Mouse (Mus musculus): Measurements from ENCODE around the gene Kcnc3. TPM values are rescaled to one million over a fixed set of nuclear protein-coding genes. Genes with fewer than 3 reads are reported as not detected.

Kcnc3 gene
- polyA plus RNA-seq, 1 experiment from 2014 or later, result 4.0 TPM

DNA sequence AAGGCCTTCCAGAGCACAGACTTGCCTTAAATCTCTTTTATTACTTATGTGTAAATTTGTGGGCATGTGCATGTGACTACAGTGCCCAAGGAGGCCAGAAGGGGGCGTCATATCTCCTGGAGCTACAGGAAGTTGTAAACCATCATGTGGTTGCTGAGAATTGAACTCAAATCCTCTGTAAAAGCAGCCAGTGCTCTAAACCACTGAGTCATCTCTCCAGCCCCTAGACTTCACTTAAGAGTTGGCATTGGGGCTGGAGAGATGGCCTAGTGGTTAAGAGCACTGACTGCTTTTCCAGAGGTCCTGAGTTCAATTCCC lies 35.6 kb downstream of the Kcnc3 start:
- Histone ChIP-seq H3K9ac (replicated peaks; ENCODE audit: low read depth, low read length) (no peak overlapping the region), H3K9me3 (ENCODE audit: control insufficient read depth, low read length) (no peaks in the 10 kb centered on the region), H3K36me3 (ENCODE audit: control insufficient read depth, insufficient read depth) (no peaks in the 10 kb centered on the region), H3K27me3 (replicated peaks; ENCODE audit: control insufficient read depth, insufficient read depth, low read length) (no peaks in the 10 kb centered on the region), H3K4me3 (replicated peaks; ENCODE audit: low read length) (no peak overlapping the region), H3K4me1 (replicated peaks; ENCODE audit: control insufficient read depth, insufficient read depth, low read length) (no peaks in the 10 kb centered on the region), H3K4me2 (ENCODE audit: low read length) (no peak overlapping the region), H3K27ac (ENCODE audit: low read length) (no peak overlapping the region)
- ATAC-seq, result no peak
- 70% methylated on average over 1 of the region's 1 CpGs for WGBS

DNA sequence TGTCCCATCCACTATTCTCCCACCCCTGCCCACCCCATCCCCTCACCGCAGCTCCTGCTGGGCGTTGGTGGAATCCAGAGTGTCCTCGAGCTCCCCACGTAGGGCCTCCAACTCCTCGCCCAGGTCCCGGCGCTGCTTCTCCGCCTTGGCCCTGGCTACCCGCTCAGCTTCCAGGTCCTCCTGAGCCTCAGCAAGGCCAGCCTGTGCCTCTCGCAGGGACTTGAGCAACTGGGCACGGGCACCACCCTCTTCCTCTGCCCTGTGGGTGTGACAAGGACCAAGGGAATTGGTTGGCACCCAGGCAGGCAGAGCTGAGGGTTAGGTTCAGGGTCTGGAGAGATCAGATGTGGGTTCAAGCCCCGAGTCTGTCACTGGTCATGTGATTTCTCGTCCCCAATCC lies 36.5 kb downstream of the Kcnc3 start:
- H3K9me3 ChIP-seq (ENCODE audit: control insufficient read depth, low read length), result no peaks in the 10 kb centered on the region
- WGBS, result 81% methylated on average over 13 of the region's 13 CpGs
- ATAC-seq, result no peak

DNA sequence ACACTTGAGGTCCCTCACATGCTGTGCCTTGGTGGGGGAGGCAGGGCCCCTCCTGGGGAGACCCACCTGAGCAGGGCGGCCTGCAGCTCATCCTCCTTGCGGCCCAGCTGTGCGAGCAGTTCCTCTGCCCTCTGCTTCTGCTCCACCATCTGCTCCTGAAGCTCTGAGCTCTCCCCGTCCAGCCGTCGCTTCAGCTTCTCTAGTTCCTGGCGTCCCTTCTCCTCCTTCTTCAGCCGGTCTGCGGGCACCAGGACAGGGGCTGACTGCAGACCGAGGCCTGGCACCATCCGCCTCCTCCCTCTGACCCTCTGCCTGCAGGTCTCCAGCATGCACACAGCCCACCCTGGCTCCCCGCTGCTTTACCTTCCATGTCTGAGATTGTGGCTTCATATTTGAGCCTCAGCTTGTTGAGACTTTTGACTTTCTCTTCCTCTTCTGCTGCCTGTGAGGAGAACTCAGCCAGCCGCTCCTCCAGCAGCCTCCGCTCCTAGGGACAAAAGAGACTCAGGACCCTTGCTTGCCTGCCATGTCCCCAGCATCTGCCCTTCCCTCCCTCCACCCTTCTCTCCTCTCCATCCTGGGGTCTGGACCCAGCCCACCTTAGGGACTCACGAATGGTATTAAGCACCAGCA lies 38.1 kb downstream of the Kcnc3 start:
- H3K9ac ChIP-seq (replicated peaks; ENCODE audit: low read depth, low read length), result no peak overlapping the region
- no peak overlapping the region for H3K4me3 ChIP-seq (replicated peaks; ENCODE audit: low read length)
- no peaks in the 10 kb centered on the region for H3K9me3 ChIP-seq (ENCODE audit: control insufficient read depth, low read length)
- H3K4me2 ChIP-seq (ENCODE audit: low read length), result no peak overlapping the region
- no peaks in the 10 kb centered on the region for H3K4me1 ChIP-seq (replicated peaks; ENCODE audit: control insufficient read depth, insufficient read depth, low read length)
- WGBS, result 80% methylated on average over 15 of the region's 15 CpGs
- H3K27ac ChIP-seq (ENCODE audit: low read length), result no peak overlapping the region
- H3K36me3 ChIP-seq (ENCODE audit: control insufficient read depth, insufficient read depth), result no peaks in the 10 kb centered on the region
- ATAC-seq, result no peak
- H3K27me3 ChIP-seq (replicated peaks; ENCODE audit: control insufficient read depth, insufficient read depth, low read length), result no peaks in the 10 kb centered on the region

More for the DNA sequence above, 36.5 kb downstream of the Kcnc3 start:
- Histone ChIP-seq H3K9ac (replicated peaks; ENCODE audit: low read depth, low read length) (no peak overlapping the region), H3K4me3 (replicated peaks; ENCODE audit: low read length) (no peak overlapping the region), H3K27ac (ENCODE audit: low read length) (no peak overlapping the region), H3K4me1 (replicated peaks; ENCODE audit: control insufficient read depth, insufficient read depth, low read length) (no peaks in the 10 kb centered on the region), H3K4me2 (ENCODE audit: low read length) (no peak overlapping the region), H3K36me3 (ENCODE audit: control insufficient read depth, insufficient read depth) (no peaks in the 10 kb centered on the region), H3K27me3 (replicated peaks; ENCODE audit: control insufficient read depth, insufficient read depth, low read length) (no peaks in the 10 kb centered on the region)

DNA sequence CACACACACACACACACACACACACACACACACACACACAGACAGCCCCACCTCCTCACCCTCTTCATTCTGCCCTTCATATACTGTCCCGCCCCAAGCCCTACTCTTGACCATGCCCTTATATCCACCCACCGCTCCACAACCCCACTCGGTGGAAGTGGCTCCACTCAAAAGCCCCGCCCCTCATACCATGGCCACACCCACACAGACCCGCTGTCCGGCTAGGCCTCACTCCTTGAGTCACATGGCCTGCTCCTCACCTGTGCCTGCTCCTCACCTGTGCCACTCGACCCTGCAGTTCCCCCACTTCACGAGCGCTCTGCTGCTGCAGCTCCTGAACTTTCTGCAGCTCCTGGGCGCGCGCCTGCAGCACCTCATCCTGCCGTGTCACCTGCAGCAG lies 40.0 kb downstream of the Kcnc3 start:
- Histone ChIP-seq H3K27me3 (replicated peaks; ENCODE audit: control insufficient read depth, insufficient read depth, low read length) (no peaks in the 10 kb centered on the region), H3K9me3 (ENCODE audit: control insufficient read depth, low read length) (no peaks in the 10 kb centered on the region), H3K27ac (ENCODE audit: low read length) (no peak overlapping the region), H3K4me1 (replicated peaks; ENCODE audit: control insufficient read depth, insufficient read depth, low read length) (no peaks in the 10 kb centered on the region), H3K9ac (replicated peaks; ENCODE audit: low read depth, low read length) (no peak overlapping the region), H3K4me3 (replicated peaks; ENCODE audit: low read length) (no peak overlapping the region), H3K4me2 (ENCODE audit: low read length) (no peak overlapping the region), H3K36me3 (ENCODE audit: control insufficient read depth, insufficient read depth) (no peaks in the 10 kb centered on the region)
- ATAC-seq, result no peak
- WGBS, result 87% methylated on average over 13 of the region's 13 CpGs

DNA sequence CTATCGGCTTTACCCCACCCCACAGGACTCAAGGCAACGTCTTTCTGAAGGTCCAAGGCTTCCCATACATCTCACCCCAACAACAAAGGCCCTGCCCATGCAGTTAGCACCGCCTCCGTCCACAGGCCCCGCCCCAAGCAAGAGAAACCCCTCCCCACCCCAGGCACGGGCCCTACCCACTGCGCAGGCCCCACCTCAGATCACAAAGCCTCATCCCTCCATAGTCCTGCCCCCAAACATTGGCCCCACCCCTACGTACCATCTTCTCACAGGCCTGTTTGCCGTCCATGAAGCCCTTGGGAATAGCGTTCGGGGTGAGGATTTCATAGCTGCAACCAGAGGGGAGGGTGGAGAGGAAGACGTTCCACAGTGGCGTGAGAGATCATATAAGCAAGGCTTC lies 42.2 kb downstream of the Kcnc3 start:
- no peak overlapping the region for H3K27ac ChIP-seq (ENCODE audit: low read length)
- H3K36me3 ChIP-seq (ENCODE audit: control insufficient read depth, insufficient read depth), result no peaks in the 10 kb centered on the region
- WGBS, result 28% methylated on average over 13 of the region's 13 CpGs
- no peak for ATAC-seq
- H3K4me2 ChIP-seq (ENCODE audit: low read length), result no peak overlapping the region
- H3K4me3 ChIP-seq (replicated peaks; ENCODE audit: low read length), result no peak overlapping the region
- H3K9me3 ChIP-seq (ENCODE audit: control insufficient read depth, low read length), result peaks cover 2% of the 10 kb centered on the region; the same call in 1 of the 2 replicates
- no peak overlapping the region for H3K9ac ChIP-seq (replicated peaks; ENCODE audit: low read depth, low read length)
- peaks cover 2% of the 10 kb centered on the region; the same call in 1 of the 2 replicates for H3K27me3 ChIP-seq (replicated peaks; ENCODE audit: control insufficient read depth, insufficient read depth, low read length)
- H3K4me1 ChIP-seq (replicated peaks; ENCODE audit: control insufficient read depth, insufficient read depth, low read length), result no peaks in the 10 kb centered on the region

DNA sequence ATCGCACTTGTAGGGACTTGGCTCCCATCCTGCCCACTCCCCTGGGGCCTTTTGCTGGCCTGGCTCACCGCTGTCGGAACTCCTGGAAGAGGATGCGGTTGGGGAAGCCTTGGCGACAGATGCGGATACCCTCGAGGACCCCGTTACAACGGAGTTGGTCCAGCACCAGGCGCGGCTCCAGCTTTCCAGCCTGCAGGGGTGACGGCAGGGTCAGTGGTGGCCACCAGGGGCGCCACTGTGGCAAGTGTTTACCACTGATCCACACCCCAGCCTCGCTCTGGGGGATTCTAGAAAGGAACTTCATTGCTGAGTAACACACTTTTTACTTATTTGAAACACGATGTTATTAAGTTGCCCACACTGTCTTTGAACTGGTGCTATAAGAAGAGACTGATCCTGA lies 42.9 kb downstream of the Kcnc3 start:
- 11% methylated on average over 15 of the region's 15 CpGs for WGBS
- H3K9me3 ChIP-seq (ENCODE audit: control insufficient read depth, low read length), result peaks cover 2% of the 10 kb centered on the region; the same call in 1 of the 2 replicates
- no peak overlapping the region for H3K4me3 ChIP-seq (replicated peaks; ENCODE audit: low read length)
- H3K4me1 ChIP-seq (replicated peaks; ENCODE audit: control insufficient read depth, insufficient read depth, low read length), result no peaks in the 10 kb centered on the region
- H3K36me3 ChIP-seq (ENCODE audit: control insufficient read depth, insufficient read depth), result no peaks in the 10 kb centered on the region
- no peak overlapping the region for H3K27ac ChIP-seq (ENCODE audit: low read length)
- H3K27me3 ChIP-seq (replicated peaks; ENCODE audit: control insufficient read depth, insufficient read depth, low read length), result peaks cover 5% of the 10 kb centered on the region; the same call in 1 of the 2 replicates
- H3K4me2 ChIP-seq (ENCODE audit: low read length), result no peak overlapping the region
- no peak overlapping the region for H3K9ac ChIP-seq (replicated peaks; ENCODE audit: low read depth, low read length)
- ATAC-seq, result no peak

DNA sequence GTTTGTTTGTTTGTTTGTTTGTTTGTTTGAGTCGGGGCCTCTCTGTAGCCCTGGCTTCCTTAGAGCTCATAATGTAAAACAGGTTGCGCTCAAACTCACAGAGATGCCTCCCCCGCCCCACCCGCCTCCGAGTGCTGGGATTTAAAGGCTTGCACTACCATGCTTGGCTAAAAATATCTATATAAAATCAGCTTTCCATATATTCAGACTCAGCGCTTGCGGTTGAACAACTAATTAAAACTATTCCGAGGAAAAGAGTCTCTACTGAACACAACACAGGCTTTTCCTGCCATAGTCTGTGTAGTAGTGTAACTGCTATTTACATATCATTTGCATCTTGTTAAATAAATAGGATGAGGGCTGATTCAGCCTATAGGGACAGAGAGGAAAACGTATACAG lies 46.2 kb downstream of the Kcnc3 start:
- Histone ChIP-seq H3K4me1 (replicated peaks; ENCODE audit: control insufficient read depth, insufficient read depth, low read length) (no peaks in the 10 kb centered on the region), H3K27me3 (replicated peaks; ENCODE audit: control insufficient read depth, insufficient read depth, low read length) (peaks cover 20% of the 10 kb centered on the region), H3K9ac (replicated peaks; ENCODE audit: low read depth, low read length) (no peak overlapping the region), H3K27ac (ENCODE audit: low read length) (no peak overlapping the region), H3K4me2 (ENCODE audit: low read length) (no peak overlapping the region), H3K36me3 (ENCODE audit: control insufficient read depth, insufficient read depth) (no peaks in the 10 kb centered on the region), H3K9me3 (ENCODE audit: control insufficient read depth, low read length) (peaks cover 2% of the 10 kb centered on the region; the same call in 1 of the 2 replicates), H3K4me3 (replicated peaks; ENCODE audit: low read length) (no peak overlapping the region)
- no peak for ATAC-seq
- 80% methylated on average over 9 of the region's 9 CpGs for WGBS

DNA sequence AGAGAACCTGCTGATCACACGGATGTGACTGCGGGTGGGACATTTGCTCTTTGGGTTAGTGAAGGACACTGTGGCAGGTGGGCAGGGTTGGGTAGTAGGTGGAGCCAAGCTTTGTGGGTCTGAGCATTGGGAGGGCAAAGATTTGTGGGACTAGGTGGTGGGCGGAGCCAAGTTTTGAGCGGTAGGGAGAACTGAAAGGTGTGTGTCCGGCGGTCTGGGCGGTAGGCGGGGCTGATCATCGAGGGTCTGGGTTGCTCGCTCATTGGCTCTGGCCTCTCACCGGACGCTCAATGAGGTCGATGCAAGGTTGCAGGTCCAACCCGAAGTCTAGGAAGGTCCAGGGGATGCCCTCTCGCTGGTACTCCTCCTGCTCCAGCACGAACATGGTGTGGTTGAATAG lies 48.2 kb downstream of the Kcnc3 start:
- Histone ChIP-seq H3K36me3 (ENCODE audit: control insufficient read depth, insufficient read depth) (no peaks in the 10 kb centered on the region), H3K9ac (replicated peaks; ENCODE audit: low read depth, low read length) (no peak overlapping the region), H3K4me1 (replicated peaks; ENCODE audit: control insufficient read depth, insufficient read depth, low read length) (no peaks in the 10 kb centered on the region), H3K27ac (ENCODE audit: low read length) (no peak overlapping the region), H3K27me3 (replicated peaks; ENCODE audit: control insufficient read depth, insufficient read depth, low read length) (peaks cover 24% of the 10 kb centered on the region), H3K4me2 (ENCODE audit: low read length) (0 out of 2 replicates have a peak overlapping the region, but pooled peaks have one; percentile 3), H3K4me3 (replicated peaks; ENCODE audit: low read length) (no peak overlapping the region), H3K9me3 (ENCODE audit: control insufficient read depth, low read length) (peaks cover 2% of the 10 kb centered on the region; the same call in 1 of the 2 replicates)
- ATAC-seq, result no peak
- WGBS, result 4% methylated on average over 16 of the region's 16 CpGs

DNA sequence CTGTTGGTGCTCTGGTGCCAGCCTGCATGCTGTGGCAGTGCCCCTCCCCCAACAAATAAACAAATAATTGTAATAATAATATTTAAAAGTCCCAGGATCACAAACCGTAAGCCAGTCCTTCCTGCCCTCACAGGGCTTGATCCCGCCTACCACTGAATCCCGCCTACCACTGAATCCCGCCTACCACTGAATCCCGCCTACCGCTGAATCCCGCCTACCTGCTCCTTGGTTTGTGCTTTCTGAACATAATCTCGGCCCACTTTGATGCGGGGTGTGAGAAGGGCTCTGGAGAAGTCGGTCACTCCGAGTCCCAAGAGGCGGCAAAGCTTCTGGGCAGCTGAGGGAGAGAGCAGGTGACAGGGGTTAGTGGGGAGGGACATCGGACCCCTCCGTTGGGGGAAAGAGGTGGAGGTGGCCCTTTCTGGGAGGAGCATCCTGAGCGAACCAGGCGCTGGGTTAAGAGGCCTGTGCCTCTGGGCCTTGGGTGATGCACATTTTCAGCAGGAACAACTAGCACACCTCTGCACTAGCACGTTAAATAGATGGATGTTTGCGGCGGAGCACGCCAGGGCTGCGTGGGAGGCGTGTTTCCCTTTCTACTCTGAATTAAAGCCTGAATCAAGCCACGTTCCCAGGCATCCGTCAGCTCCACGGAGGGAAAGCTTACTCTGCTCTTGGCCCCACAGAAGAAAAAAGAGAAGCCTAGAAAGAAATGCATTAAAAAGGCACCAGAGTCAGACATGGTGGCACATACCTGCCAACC lies 50.6 kb downstream of the Kcnc3 start:
- Histone ChIP-seq H3K4me2 (ENCODE audit: low read length) (peak overlapping the region; percentile 18; the same call in 1 of the 2 replicates), H3K4me1 (replicated peaks; ENCODE audit: control insufficient read depth, insufficient read depth, low read length) (peaks cover 5% of the 10 kb centered on the region), H3K4me3 (replicated peaks; ENCODE audit: low read length) (0 out of 2 replicates have a peak overlapping the region, but pooled peaks have one; percentile 4), H3K27me3 (replicated peaks; ENCODE audit: control insufficient read depth, insufficient read depth, low read length) (peaks cover 27% of the 10 kb centered on the region), H3K9ac (replicated peaks; ENCODE audit: low read depth, low read length) (no peak overlapping the region), H3K27ac (ENCODE audit: low read length) (no peak overlapping the region), H3K36me3 (ENCODE audit: control insufficient read depth, insufficient read depth) (no peaks in the 10 kb centered on the region), H3K9me3 (ENCODE audit: control insufficient read depth, low read length) (peaks cover 2% of the 10 kb centered on the region; the same call in 1 of the 2 replicates)
- WGBS, result 17% methylated on average over 25 of the region's 25 CpGs
- no peak for ATAC-seq
